ENCODE assay signal across 9 mouse cellular contexts in genomic region chr13:109548263-109548662, GRCm38 (mm10).
A peak's percentile ranks its signal among the peaks of the same experiment; 100 is the strongest.
DNase-seq lines count a peak whose midpoint lies in the region; ATAC-seq lines count a peak whose summit lies in the region.
"Had no signal": no experiment of that assay in that cellular context is flagged by ENCODE, and none has a peak within 500 bp of the region (broad histone marks: within the 10 kb centered on the region; RNA-seq: fewer than 3 reads in every experiment).

No protein-coding gene starts in this region.

- no peaks in the 10 kb centered on the region for H3K9me3 ChIP-seq in hindbrain, embryonic 11.5 days (ENCODE audit: control insufficient read depth, low read length)
- H3K9me3 ChIP-seq in hindbrain, embryonic 12.5 days (replicated peaks) = no peaks in the 10 kb centered on the region
- H3K9me3 ChIP-seq in midbrain, embryonic 14.5 days (ENCODE audit: control insufficient read depth, low read length) = no peaks in the 10 kb centered on the region
- no peaks in the 10 kb centered on the region for H3K9me3 ChIP-seq in midbrain, embryonic 10.5 days (replicated peaks)
- H3K9me3 ChIP-seq: hindbrain, embryonic 10.5 days; liver, embryonic 15.5 days had no signal

- peak; percentile 24 for DNase-seq in hindbrain, embryonic 11.5 days (ENCODE audit: low spot score)
- DNase-seq in midbrain, embryonic 14.5 days = peak; percentile 18
- DNase-seq in midbrain, embryonic 10.5 days (ENCODE audit: low spot score) = no peak
- DNase-seq in R1 (ENCODE audit: low read depth, low spot score) = peak; percentile 65
- DNase-seq in splenic B cell, adult 2 months (ENCODE audit: low read depth, low spot score) = peak; percentile 57
- no peak for DNase-seq in left cerebral cortex, postnatal 25 days (ENCODE audit: low spot score in 2 of 2)

- no peaks in the 10 kb centered on the region for H3K36me3 ChIP-seq in hindbrain, embryonic 11.5 days (ENCODE audit: control insufficient read depth, insufficient read depth, low read length)
- no peaks in the 10 kb centered on the region for H3K36me3 ChIP-seq in hindbrain, embryonic 12.5 days
- H3K36me3 ChIP-seq in midbrain, embryonic 14.5 days (ENCODE audit: control insufficient read depth, insufficient read depth, low read length) = no peaks in the 10 kb centered on the region
- H3K36me3 ChIP-seq in midbrain, embryonic 10.5 days = no peaks in the 10 kb centered on the region
- no peaks in the 10 kb centered on the region; the same call in 1 of the 2 replicates for H3K36me3 ChIP-seq in splenic B cell, adult 2 months (ENCODE audit: control insufficient read depth, insufficient read depth, low read length, poor library complexity, severe bottlenecking)
- H3K36me3 ChIP-seq: hindbrain, embryonic 10.5 days; liver, embryonic 15.5 days had no signal

- H3K4me1 ChIP-seq in hindbrain, embryonic 11.5 days (replicated peaks; ENCODE audit: control insufficient read depth, insufficient read depth, low read length) = no peaks in the 10 kb centered on the region
- no peaks in the 10 kb centered on the region for H3K4me1 ChIP-seq in hindbrain, embryonic 12.5 days
- H3K4me1 ChIP-seq in midbrain, embryonic 14.5 days (ENCODE audit: control insufficient read depth, insufficient read depth, low read length) = 0 out of 2 replicates have a peak, but pooled peaks cover 8% of the 10 kb centered on the region
- H3K4me1 ChIP-seq in midbrain, embryonic 10.5 days = no peaks in the 10 kb centered on the region
- H3K4me1 ChIP-seq: hindbrain, embryonic 10.5 days; liver, embryonic 15.5 days had no signal

- H3K9ac ChIP-seq in hindbrain, embryonic 11.5 days (ENCODE audit: low read depth, low read length) = no peak overlapping the region
- H3K9ac ChIP-seq in hindbrain, embryonic 12.5 days = no peak overlapping the region
- H3K9ac ChIP-seq in midbrain, embryonic 14.5 days (replicated peaks; ENCODE audit: low read length) = no peak overlapping the region
- H3K9ac ChIP-seq: liver, embryonic 15.5 days had no signal

- H3K4me3 ChIP-seq in hindbrain, embryonic 11.5 days (ENCODE audit: low read depth, low read length) = no peak overlapping the region
- no peak overlapping the region for H3K4me3 ChIP-seq in hindbrain, embryonic 12.5 days
- H3K4me3 ChIP-seq in midbrain, embryonic 14.5 days (replicated peaks; ENCODE audit: low read depth, low read length) = no peak overlapping the region
- H3K4me3 ChIP-seq in midbrain, embryonic 10.5 days = no peak overlapping the region
- H3K4me3 ChIP-seq: hindbrain, embryonic 10.5 days; liver, embryonic 15.5 days had no signal

- ATAC-seq in hindbrain, embryonic 11.5 days (ENCODE audit: low FRiP score) = no peak
- ATAC-seq in hindbrain, embryonic 12.5 days (ENCODE audit: low FRiP score) = no peak
- no peak for ATAC-seq in midbrain, embryonic 14.5 days (ENCODE audit: low FRiP score, low TSS enrichment)

- H3K27me3 ChIP-seq in hindbrain, embryonic 11.5 days (ENCODE audit: control insufficient read depth, insufficient read depth, low read length) = no peaks in the 10 kb centered on the region
- H3K27me3 ChIP-seq in hindbrain, embryonic 12.5 days = no peaks in the 10 kb centered on the region
- no peaks in the 10 kb centered on the region for H3K27me3 ChIP-seq in midbrain, embryonic 14.5 days (ENCODE audit: control insufficient read depth, insufficient read depth, low read length)
- H3K27me3 ChIP-seq in midbrain, embryonic 10.5 days (ENCODE audit: low read depth, poor library complexity, severe bottlenecking) = no peaks in the 10 kb centered on the region
- H3K27me3 ChIP-seq in splenic B cell, adult 2 months (ENCODE audit: control insufficient read depth, insufficient read depth, low read length, poor library complexity, severe bottlenecking) = no peaks in the 10 kb centered on the region
- H3K27me3 ChIP-seq: liver, embryonic 15.5 days had no signal

- WGBS in hindbrain, embryonic 11.5 days = 69% methylated on average over 5 of the region's 5 CpGs
- WGBS in hindbrain, embryonic 12.5 days = 73% methylated on average over 5 of the region's 5 CpGs
- 68% methylated on average over 5 of the region's 5 CpGs for WGBS in midbrain, embryonic 14.5 days
- 68% methylated on average over 5 of the region's 5 CpGs for WGBS in midbrain, embryonic 10.5 days

- no peak overlapping the region for H3K27ac ChIP-seq in hindbrain, embryonic 11.5 days (ENCODE audit: low read depth, low read length)
- no peak overlapping the region for H3K27ac ChIP-seq in hindbrain, embryonic 12.5 days
- no peak overlapping the region for H3K27ac ChIP-seq in midbrain, embryonic 14.5 days (replicated peaks; ENCODE audit: low read depth, low read length)
- H3K27ac ChIP-seq in midbrain, embryonic 10.5 days (replicated peaks) = no peak overlapping the region
- H3K27ac ChIP-seq: hindbrain, embryonic 10.5 days; liver, embryonic 15.5 days had no signal

- intact Hi-C loops in left cerebral cortex, postnatal 25 days (cut with DNase I) = loop anchor here (2.0 to 5.0 kb wide), 2 partner anchors 106 to 205 kb away; no protein-coding TSS in a partner anchor

- no peak overlapping the region for H3K4me2 ChIP-seq in hindbrain, embryonic 11.5 days (replicated peaks; ENCODE audit: low read depth, low read length)
- H3K4me2 ChIP-seq in hindbrain, embryonic 12.5 days (replicated peaks) = no peak overlapping the region
- H3K4me2 ChIP-seq in midbrain, embryonic 14.5 days (ENCODE audit: low read length) = no peak overlapping the region
- H3K4me2 ChIP-seq: liver, embryonic 15.5 days had no signal

Comparison
In these comparisons a context has a peak if more than half of its experiments do, and no peak if none do; other contexts are left out.
1. DNase-seq: peak in hindbrain, embryonic 11.5 days (single experiment), midbrain, embryonic 14.5 days (single experiment), R1 (single experiment) and splenic B cell, adult 2 months (single experiment); none in midbrain, embryonic 10.5 days (single experiment) and left cerebral cortex, postnatal 25 days (0 of 2).